Mouse (Mus musculus): Measurements from ENCODE around the gene Slc25a40. TPM values are rescaled to one million over a fixed set of nuclear protein-coding genes. Genes with fewer than 3 reads are reported as not detected.

Gene Slc25a40
- polyA plus RNA-seq, 1 experiment from 2014 or later: 10.4 TPM

GRCm38 (mm10) chr5:8487989-8488700 lies 65.5 kb downstream of the Slc25a40 start:
- Histone ChIP-seq H3K4me2 (ENCODE audit: low read depth, low read length) (no peak overlapping the region), H3K4me3 (replicated peaks; ENCODE audit: low read length) (no peak overlapping the region), H3K9ac (ENCODE audit: low read length) (no peak overlapping the region), H3K4me1 (ENCODE audit: control insufficient read depth, insufficient read depth, low read length) (no peaks in the 10 kb centered on the region), H3K27me3 (ENCODE audit: control insufficient read depth, insufficient read depth, low read length) (no peaks in the 10 kb centered on the region), H3K27ac (ENCODE audit: low read length) (no peak overlapping the region), H3K36me3 (ENCODE audit: control insufficient read depth, insufficient read depth, low read length) (no peaks in the 10 kb centered on the region), H3K9me3 (replicated peaks; ENCODE audit: control insufficient read depth, low read length) (no peaks in the 10 kb centered on the region)
- WGBS: 74% methylated on average over 4 of the region's 4 CpGs
- ATAC-seq (ENCODE audit: insufficient read depth, low FRiP score): no peak

DNA sequence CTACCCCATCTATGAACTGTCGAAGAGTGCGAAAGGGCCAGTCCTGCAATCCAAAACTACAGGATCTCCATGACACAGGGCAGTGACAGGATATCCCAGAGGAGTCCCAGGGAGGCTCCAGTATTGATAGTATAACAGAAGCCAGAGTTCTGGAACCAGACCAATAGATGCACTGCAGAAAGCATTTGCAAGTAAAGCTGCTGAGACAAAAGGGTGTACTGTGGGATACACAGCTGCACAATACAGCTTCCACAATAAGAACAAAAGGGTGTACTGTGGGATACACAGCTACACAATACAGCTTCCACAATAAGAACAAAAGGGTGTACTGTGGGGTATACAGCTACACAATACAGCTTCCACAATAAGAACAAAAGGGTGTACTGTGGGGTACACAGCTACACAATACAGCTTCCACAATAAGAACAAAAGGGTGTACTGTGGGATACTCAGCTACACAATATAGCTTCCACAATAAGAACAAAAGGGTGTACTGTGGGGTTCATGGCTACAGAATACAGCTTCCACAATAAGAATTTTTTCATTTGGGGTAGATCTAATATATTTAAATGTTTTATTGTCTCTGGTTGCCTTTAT lies 66.1 kb downstream of the Slc25a40 start:
- H3K4me2 ChIP-seq (ENCODE audit: low read depth, low read length): no peak overlapping the region
- WGBS: 78% methylated on average over 2 of the region's 2 CpGs
- H3K4me3 ChIP-seq (replicated peaks; ENCODE audit: low read length): no peak overlapping the region
- no peaks in the 10 kb centered on the region for H3K9me3 ChIP-seq (replicated peaks; ENCODE audit: control insufficient read depth, low read length)
- no peak for ATAC-seq (ENCODE audit: insufficient read depth, low FRiP score)
- no peaks in the 10 kb centered on the region for H3K27me3 ChIP-seq (ENCODE audit: control insufficient read depth, insufficient read depth, low read length)
- H3K27ac ChIP-seq (ENCODE audit: low read length): no peak overlapping the region
- H3K4me1 ChIP-seq (ENCODE audit: control insufficient read depth, insufficient read depth, low read length): no peaks in the 10 kb centered on the region
- no peaks in the 10 kb centered on the region for H3K36me3 ChIP-seq (ENCODE audit: control insufficient read depth, insufficient read depth, low read length)
- H3K9ac ChIP-seq (ENCODE audit: low read length): no peak overlapping the region

GRCm38 (mm10) chr5:8489471-8490110 lies 66.9 kb downstream of the Slc25a40 start:
- Histone ChIP-seq H3K4me1 (ENCODE audit: control insufficient read depth, insufficient read depth, low read length) (no peaks in the 10 kb centered on the region), H3K9ac (ENCODE audit: low read length) (no peak overlapping the region), H3K27me3 (ENCODE audit: control insufficient read depth, insufficient read depth, low read length) (no peaks in the 10 kb centered on the region), H3K27ac (ENCODE audit: low read length) (no peak overlapping the region), H3K4me2 (ENCODE audit: low read depth, low read length) (no peak overlapping the region), H3K4me3 (replicated peaks; ENCODE audit: low read length) (no peak overlapping the region), H3K9me3 (replicated peaks; ENCODE audit: control insufficient read depth, low read length) (no peaks in the 10 kb centered on the region), H3K36me3 (ENCODE audit: control insufficient read depth, insufficient read depth, low read length) (no peaks in the 10 kb centered on the region)
- 36% methylated on average over 6 of the region's 6 CpGs for WGBS
- no peak for ATAC-seq (ENCODE audit: insufficient read depth, low FRiP score)

DNA sequence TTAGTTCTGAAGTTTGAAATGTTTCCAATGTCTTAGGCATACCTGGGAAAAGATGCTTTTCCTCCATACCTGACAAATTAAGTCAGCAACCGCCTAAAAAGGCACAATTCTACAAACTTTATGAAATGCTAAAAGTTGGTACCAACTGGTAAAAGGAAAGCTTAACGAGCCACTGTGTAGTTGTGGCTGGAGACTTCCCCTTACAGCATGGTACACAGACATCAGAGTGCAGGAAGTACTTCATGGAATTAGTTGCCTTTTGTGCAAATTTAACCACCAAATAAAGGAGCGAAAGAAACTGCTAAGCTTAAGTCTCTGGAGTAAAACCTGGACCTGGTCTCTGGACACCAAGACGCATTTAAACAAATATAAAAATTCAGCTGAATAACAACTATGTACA lies 69.1 kb downstream of the Slc25a40 start:
- Histone ChIP-seq H3K9ac (ENCODE audit: low read length) (no peak overlapping the region), H3K27ac (ENCODE audit: low read length) (no peak overlapping the region), H3K4me2 (ENCODE audit: low read depth, low read length) (no peak overlapping the region), H3K9me3 (replicated peaks; ENCODE audit: control insufficient read depth, low read length) (no peaks in the 10 kb centered on the region), H3K27me3 (ENCODE audit: control insufficient read depth, insufficient read depth, low read length) (no peaks in the 10 kb centered on the region), H3K4me1 (ENCODE audit: control insufficient read depth, insufficient read depth, low read length) (no peaks in the 10 kb centered on the region), H3K4me3 (replicated peaks; ENCODE audit: low read length) (no peak overlapping the region), H3K36me3 (ENCODE audit: control insufficient read depth, insufficient read depth, low read length) (no peaks in the 10 kb centered on the region)
- ATAC-seq (ENCODE audit: insufficient read depth, low FRiP score): no peak
- WGBS: 76% methylated on average over 4 of the region's 4 CpGs

Other genes starting within 250 kb of the Slc25a40 start
- 6.2 and 7.0 TPM in 2 replicates for gene Adam22, start 54.7 kb upstream of the Slc25a40 start, polyA plus RNA-seq (2015; fragmentation: Nextera tagmentation; extraction: Ambion mirVana)
- 26.0 and 30.9 TPM in 2 replicates for gene Dbf4, start 134 bp upstream of the Slc25a40 start, polyA plus RNA-seq (2015; fragmentation: Nextera tagmentation; extraction: Ambion mirVana)
- 1.7 and 2.0 TPM in 2 replicates for gene Rundc3b, start 200.1 kb downstream of the Slc25a40 start, polyA plus RNA-seq (2015; fragmentation: Nextera tagmentation; extraction: Ambion mirVana)
- gene Abcb1a, start 237.2 kb downstream of the Slc25a40 start, polyA plus RNA-seq (2015; fragmentation: Nextera tagmentation; extraction: Ambion mirVana): 0.90 and 1.5 TPM in 2 replicates